Mouse (Mus musculus) neural tube, embryonic 11.5 days (tissue): ENCODE measurements around the gene Ctbp2. TPM values are rescaled to one million over a fixed set of nuclear protein-coding genes. Genes with fewer than 3 reads are reported as not detected.
A peak's percentile ranks its signal among the peaks of the same experiment; 100 is the strongest.

Experiments used
- ATAC-seq: fragments of 200-750 bp; cut with Nextera tagmentation; 2 replicates; pipeline ENCODE4 v1.8.0; 2017; ENCODE audit warnings: moderate number of reproducible peaks, mild to moderate bottlenecking, moderate TSS enrichment, moderate library complexity; ENCODE audit not compliant: insufficient read depth, low FRiP score, low TSS enrichment
- DNase-seq: peaks from one replicate; pipeline ENCODE4 v3.0.0-alpha.2; 2015; ENCODE audit warnings: low spot score
- H3K27ac ChIP-seq: fragments of 300-500 bp; sonication (generic); 2 replicates; pipeline ENCODE4 v1.5.1; 2014; ENCODE audit warnings: low read depth, mild to moderate bottlenecking, low read length
- H3K27me3 ChIP-seq: fragments of 300-500 bp; sonication (generic); 2 replicates; pipeline ENCODE4 v1.6.1; 2014; ENCODE audit warnings: mild to moderate bottlenecking, low read length, mixed read lengths; ENCODE audit not compliant: control insufficient read depth, insufficient read depth
- H3K36me3 ChIP-seq: fragments of 300-500 bp; sonication (generic); 2 replicates; pipeline ENCODE4 v1.6.1; 2014; ENCODE audit warnings: mild to moderate bottlenecking, low read length, moderate library complexity, mixed read lengths; ENCODE audit not compliant: control insufficient read depth, insufficient read depth
- H3K4me1 ChIP-seq: fragments of 300-500 bp; sonication (generic); 2 replicates; pipeline ENCODE4 v1.6.1; 2014; ENCODE audit warnings: low read length, mixed read lengths; ENCODE audit not compliant: control insufficient read depth, insufficient read depth
- H3K4me2 ChIP-seq: fragments of 300-500 bp; sonication (generic); 2 replicates; pipeline ENCODE4 v1.6.1; 2014; ENCODE audit warnings: low read depth, mild to moderate bottlenecking, moderate library complexity
- H3K4me3 ChIP-seq: fragments of 300-500 bp; sonication (generic); 2 replicates; pipeline ENCODE4 v1.5.1; 2014; ENCODE audit warnings: low read depth, low read length
- H3K9ac ChIP-seq: fragments of 300-500 bp; sonication (generic); 2 replicates; pipeline ENCODE4 v1.6.1; 2014; ENCODE audit warnings: mild to moderate bottlenecking, low read length
- H3K9me3 ChIP-seq: fragments of 300-500 bp; sonication (generic); 2 replicates; pipeline ENCODE4 v1.6.1; 2016; ENCODE audit warnings: low read length; ENCODE audit not compliant: control insufficient read depth
- WGBS: fragments of 180-500 bp; shearing (Covaris S2); extraction: QIAGEN DNeasy Blood & Tissue Kit; methylation state at CpG from one replicate; pipeline ENCODE4 v1.1.7; 2014; 5-methylcytosine and 5-hydroxymethylcytosine counted together
- polyA plus RNA-seq: library from polyadenylated mRNA; unstranded; fragments of >200 nt; fragmentation: Nextera tagmentation; extraction: Ambion mirVana; gene quantifications from 2 replicates; pipeline ENCODE4 v1.2.1, GENCODE M21; 2014

Gene Ctbp2
- polyA plus RNA-seq, 1 experiment from 2014 or later, result 167 TPM

DNA sequence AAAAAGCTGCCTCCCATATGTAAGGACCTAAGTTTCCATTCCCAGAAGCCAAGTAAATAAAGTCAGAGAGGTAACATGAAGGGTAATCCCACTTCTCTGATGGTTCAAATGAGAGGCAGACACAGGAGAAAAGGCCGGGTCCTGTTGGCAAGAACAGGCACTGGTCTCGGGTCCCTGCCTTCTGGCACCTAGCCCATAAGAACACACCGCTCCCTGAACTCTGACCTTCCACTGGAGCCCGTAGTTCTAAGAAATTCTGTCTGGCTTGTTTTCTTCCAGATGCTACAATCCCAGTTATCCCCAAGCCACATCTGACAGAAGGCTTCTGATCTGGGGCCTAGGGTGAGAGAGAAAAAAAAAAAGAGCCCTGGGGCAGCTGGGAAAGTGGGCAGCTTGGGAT is 35.7 kb downstream of the Ctbp2 start:
- Histone ChIP-seq H3K27ac (no peak overlapping the region), H3K4me3 (no peak overlapping the region), H3K9me3 (no peaks in the 10 kb centered on the region), H3K9ac (no peak overlapping the region), H3K4me1 (0 out of 2 replicates have a peak, but pooled peaks cover 3% of the 10 kb centered on the region), H3K27me3 (no peaks in the 10 kb centered on the region), H3K36me3 (peaks cover 2% of the 10 kb centered on the region; the same call in 1 of the 2 replicates), H3K4me2 (no peak overlapping the region)
- no peak for DNase-seq
- ATAC-seq, result no peak
- WGBS, result 83% methylated on average over 4 of the region's 4 CpGs

DNA sequence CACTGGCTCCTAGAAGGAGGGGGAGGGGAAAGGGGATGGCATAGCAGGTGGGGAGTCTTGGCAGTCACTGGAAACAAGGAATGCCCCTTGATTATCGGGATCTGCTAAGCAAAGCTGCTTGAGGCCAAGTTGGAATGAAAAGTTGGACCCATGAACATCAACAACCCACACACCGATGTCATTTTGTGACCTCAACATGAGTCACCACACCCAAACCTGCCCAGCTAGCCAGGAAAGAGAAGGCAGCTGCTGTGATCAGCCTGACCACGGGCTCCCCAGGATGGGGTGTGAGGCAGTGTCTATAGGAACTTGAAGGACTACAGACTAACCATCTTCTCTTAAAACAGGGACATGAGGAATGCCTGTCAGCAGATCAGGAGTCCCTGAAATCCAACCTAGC is 38.7 kb downstream of the Ctbp2 start:
- WGBS, result 94% methylated on average over 3 of the region's 3 CpGs
- no peak overlapping the region for H3K9ac ChIP-seq
- no peak overlapping the region for H3K4me2 ChIP-seq
- no peak overlapping the region for H3K4me3 ChIP-seq
- no peaks in the 10 kb centered on the region for H3K27me3 ChIP-seq
- DNase-seq, result no peak
- no peak for ATAC-seq
- H3K27ac ChIP-seq, result no peak overlapping the region
- no peaks in the 10 kb centered on the region for H3K9me3 ChIP-seq
- H3K36me3 ChIP-seq, result no peaks in the 10 kb centered on the region
- 0 out of 2 replicates have a peak, but pooled peaks cover 3% of the 10 kb centered on the region for H3K4me1 ChIP-seq

DNA sequence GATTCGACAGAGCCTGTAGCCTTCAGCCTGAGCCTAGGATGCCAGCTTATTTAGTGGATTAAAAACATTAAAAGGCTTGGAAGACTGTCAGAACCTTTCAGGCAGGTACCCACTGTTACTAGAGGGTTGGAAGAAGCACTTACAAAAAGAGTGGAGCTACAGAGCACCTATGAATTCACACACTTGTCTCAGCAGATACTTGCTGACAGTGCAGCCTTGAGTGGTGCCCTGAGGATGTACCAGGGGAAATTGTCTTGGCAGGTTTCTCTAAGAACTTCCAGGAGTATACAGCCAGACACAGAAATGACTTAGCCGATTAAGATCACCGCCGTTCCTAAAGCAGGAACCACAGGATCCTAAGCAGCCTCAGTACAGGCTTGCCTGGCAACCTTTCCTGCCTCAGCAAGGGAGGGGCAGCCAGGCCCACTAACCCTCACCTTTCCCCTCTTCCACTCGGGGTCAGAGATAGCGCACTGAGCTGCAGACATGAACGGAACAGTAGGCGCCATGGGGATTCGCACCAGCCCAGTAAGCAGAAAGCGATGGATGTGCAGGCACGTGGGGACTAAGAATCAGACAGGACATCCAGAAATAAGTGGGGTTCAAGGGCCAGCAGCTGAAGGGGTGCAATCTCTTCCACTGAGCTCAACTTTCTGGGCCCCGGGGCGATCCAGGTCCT is 40.1 kb downstream of the Ctbp2 start:
- Histone ChIP-seq H3K9ac (no peak overlapping the region), H3K27ac (no peak overlapping the region), H3K4me1 (no peaks in the 10 kb centered on the region), H3K4me3 (no peak overlapping the region), H3K9me3 (no peaks in the 10 kb centered on the region), H3K36me3 (no peaks in the 10 kb centered on the region), H3K4me2 (no peak overlapping the region), H3K27me3 (no peaks in the 10 kb centered on the region)
- ATAC-seq (no peak), DNase-seq (no peak)
- 89% methylated on average over 13 of the region's 13 CpGs for WGBS

DNA sequence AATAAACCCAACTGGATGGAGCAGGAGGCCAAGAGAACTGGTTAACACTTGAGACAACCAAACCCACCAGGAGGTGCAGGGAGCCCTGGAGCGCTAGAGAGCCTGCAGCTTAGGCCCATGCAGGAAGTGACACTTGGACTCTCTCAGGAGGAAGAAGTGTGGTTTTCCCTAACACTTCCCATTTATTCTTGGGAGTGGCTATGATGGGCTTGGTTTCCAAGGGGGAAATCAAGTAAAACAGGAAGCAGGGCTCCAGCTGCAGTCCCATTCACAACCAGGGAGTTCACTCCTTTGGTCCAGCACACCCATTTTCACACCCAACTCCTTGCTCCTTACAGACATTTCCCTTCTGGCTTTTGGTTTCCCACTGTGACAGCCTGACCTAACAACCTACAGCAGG is 45.2 kb downstream of the Ctbp2 start:
- no peak for ATAC-seq
- no peaks in the 10 kb centered on the region for H3K36me3 ChIP-seq

DNA sequence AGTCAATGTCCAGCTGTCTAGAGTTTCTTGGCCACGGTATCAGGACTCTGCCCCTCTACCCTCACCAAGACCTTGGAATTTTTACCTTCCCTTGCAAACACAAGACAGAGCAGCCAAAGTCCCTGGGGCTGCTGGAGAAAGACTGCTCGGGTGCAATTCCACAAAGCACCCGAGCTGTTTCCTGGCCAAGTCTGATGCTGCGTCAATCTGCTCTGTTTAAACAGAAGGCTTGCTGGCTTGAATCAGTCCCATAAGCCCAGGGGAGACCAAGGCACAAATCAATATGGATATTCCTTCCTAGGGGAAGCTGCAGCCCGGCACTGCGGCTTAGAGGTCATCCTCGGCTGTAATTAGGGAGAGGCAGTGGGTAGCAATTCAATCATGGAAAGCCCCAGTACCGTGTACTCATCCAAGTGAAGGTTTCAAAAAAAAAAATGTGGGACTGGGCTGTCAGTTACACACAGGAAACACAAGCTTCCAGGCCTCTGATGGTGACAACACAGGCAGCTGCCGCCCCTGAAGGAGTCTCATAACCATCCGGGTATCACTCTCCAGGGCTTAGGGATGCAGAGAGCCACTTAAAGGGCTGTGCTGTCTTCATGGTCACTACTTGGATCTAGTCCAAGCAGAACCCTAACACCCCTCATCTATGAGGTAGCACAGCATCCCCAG is 49.6 kb downstream of the Ctbp2 start:
- Histone ChIP-seq H3K27ac (peak overlapping the region; percentile 68), H3K27me3 (no peaks in the 10 kb centered on the region), H3K9me3 (no peaks in the 10 kb centered on the region), H3K36me3 (no peaks in the 10 kb centered on the region), H3K4me3 (no peak overlapping the region), H3K9ac (no peak overlapping the region), H3K4me1 (peaks cover 36% of the 10 kb centered on the region), H3K4me2 (no peak overlapping the region)
- ATAC-seq (no peak), DNase-seq (no peak)
- WGBS, result 64% methylated on average over 10 of the region's 10 CpGs

More for the DNA sequence above, 45.2 kb downstream of the Ctbp2 start:
- Histone ChIP-seq H3K4me1 (peaks cover 10% of the 10 kb centered on the region), H3K27me3 (no peaks in the 10 kb centered on the region), H3K4me2 (no peak overlapping the region), H3K4me3 (no peak overlapping the region), H3K9me3 (no peaks in the 10 kb centered on the region), H3K9ac (no peak overlapping the region), H3K27ac (no peak overlapping the region)
- 74% methylated on average over 1 of the region's 1 CpGs for WGBS
- DNase-seq, result no peak

DNA sequence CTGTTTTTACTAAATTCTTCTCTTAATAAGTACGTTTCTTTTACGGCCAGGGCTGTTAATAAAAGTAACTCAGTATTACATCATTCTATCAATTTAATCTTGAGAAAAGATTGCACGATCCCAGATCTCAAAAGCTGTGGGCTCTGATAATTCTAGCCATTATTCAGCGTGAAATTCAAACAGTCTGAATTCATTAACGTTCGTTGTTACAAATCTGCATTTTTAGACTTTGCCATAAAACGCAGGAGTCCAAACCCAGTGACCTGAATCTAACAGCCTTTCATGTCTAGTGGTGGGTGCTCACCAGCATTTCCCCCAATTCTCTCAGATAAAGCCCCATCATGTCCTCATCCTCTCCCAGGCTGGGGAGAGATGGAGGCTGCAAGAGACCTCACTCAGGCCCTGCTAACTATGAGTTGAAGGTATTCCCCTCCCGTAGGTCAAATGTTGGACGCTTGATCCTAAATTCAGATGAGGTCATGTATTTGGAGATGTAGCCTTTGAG is 51.0 kb downstream of the Ctbp2 start:
- no peaks in the 10 kb centered on the region for H3K36me3 ChIP-seq
- H3K9ac ChIP-seq, result no peak overlapping the region; the same call in 1 of the 2 replicates
- no peaks in the 10 kb centered on the region for H3K27me3 ChIP-seq
- H3K4me1 ChIP-seq, result peaks cover 46% of the 10 kb centered on the region
- peak overlapping the region; percentile 56 for H3K27ac ChIP-seq
- H3K4me2 ChIP-seq, result no peak overlapping the region
- H3K4me3 ChIP-seq, result no peak overlapping the region
- ATAC-seq, result peak; percentile 36; the same call in 1 of the 2 replicates
- DNase-seq, result no peak
- WGBS, result 53% methylated on average over 9 of the region's 9 CpGs
- H3K9me3 ChIP-seq, result no peaks in the 10 kb centered on the region

DNA sequence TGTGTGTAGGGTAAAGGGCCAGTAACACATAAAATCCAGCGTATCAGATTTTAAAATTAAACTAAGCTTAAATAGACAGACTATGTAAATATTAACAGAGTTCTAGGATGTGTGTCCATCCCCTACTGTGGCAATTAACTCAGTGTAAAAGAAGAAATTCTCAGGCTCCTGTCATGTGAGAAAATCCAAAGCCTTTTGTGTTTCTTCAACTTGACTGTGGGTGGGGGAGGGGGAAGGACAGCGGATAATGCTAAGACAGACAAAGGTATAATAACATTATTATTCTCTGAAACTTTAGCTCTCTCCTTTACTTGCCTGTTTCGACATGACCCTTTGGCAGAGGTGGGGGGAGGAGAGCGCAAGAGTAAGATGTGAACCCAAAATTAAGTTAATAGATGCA is 51.6 kb downstream of the Ctbp2 start:
- Histone ChIP-seq H3K9ac (no peak overlapping the region), H3K27ac (no peak overlapping the region), H3K4me3 (no peak overlapping the region), H3K27me3 (no peaks in the 10 kb centered on the region), H3K9me3 (no peaks in the 10 kb centered on the region), H3K4me2 (no peak overlapping the region), H3K4me1 (peaks cover 45% of the 10 kb centered on the region), H3K36me3 (no peaks in the 10 kb centered on the region)
- 0 out of 2 replicates have a peak, but pooled peaks have one; percentile 33 for ATAC-seq
- DNase-seq, result no peak
- WGBS, result 62% methylated on average over 4 of the region's 4 CpGs

DNA sequence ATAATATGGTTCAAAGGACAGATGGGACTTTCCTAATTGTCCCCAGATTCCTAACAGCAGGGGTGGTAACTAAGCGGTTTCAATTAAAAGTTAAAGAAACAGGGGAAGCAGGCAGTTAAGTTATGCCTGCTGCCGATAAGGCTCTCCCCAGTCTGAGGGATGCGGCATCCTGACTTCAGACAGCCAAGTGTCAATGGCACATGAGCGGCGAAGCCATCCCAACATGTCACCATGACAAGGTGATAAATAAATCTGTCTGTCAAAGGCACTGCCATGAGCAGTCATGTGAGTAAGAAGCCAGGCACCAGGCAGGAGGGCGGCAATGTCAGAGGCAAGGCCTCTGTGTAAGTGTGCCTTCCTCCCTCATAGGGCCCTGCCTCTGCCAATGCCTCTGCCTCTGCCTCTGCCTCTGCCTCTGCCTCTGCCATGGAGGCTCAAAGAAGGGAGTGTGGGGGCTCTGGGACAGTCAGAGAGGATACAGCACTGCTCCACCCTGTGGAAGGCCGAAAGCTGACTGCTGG is 56.8 kb downstream of the Ctbp2 start:
- 55% methylated on average over 7 of the region's 7 CpGs for WGBS
- H3K36me3 ChIP-seq, result no peaks in the 10 kb centered on the region
- no peak overlapping the region for H3K4me3 ChIP-seq
- no peak overlapping the region for H3K9ac ChIP-seq
- H3K27ac ChIP-seq, result no peak overlapping the region
- no peaks in the 10 kb centered on the region for H3K27me3 ChIP-seq
- no peak for DNase-seq
- no peaks in the 10 kb centered on the region for H3K9me3 ChIP-seq
- ATAC-seq, result no peak
- no peak overlapping the region for H3K4me2 ChIP-seq
- H3K4me1 ChIP-seq, result peaks cover 37% of the 10 kb centered on the region
